Mouse (Mus musculus) neutrophil, adult 59 days (primary cell): ENCODE measurements around the gene Fam205a3. TPM values are rescaled to one million over a fixed set of nuclear protein-coding genes. Genes with fewer than 3 reads are reported as not detected.

Experiments
- total RNA-seq, 2 experiments: library from RNA; stranded (reverse); gene quantifications; 1 replicate in 1 of 2; 2 replicates in 1 of 2; pipeline ENCODE4 v1.2.4; 2023

Gene Fam205a3
- total RNA-seq: under 1 TPM; 0.09 to 0.16 TPM

GRCm38 (mm10) chr4:42318034-42318433 is at the start of gene Fam205a3:
Fam205a3 (plus strand) TSS chr4:42318334.

DNA sequence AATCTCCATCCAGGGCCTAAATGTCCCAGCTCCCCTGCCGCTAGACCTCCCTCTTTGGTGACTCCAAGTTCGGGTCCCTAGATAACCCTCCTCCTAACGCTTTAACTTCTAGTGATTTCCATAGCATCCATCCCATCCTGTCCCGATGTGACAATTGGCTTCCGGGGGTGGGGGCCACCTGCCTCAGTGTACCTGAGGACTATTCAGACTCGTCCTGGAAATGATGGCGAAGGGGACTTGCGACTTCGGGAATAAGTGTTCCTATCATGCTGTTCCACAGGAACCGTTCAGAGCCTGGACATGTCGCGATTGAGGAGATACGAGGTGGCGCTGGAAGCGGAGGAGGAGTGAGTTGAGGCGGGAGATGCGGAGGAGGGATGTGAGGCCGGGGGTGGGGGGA is 24.2 kb upstream of the Fam205a3 start, which contains the start of gene Gm21953:
Gm21953 (plus strand) TSS at position 301 of the 400 bp plus-strand sequence.

Other genes starting within 250 kb of the Fam205a3 start
- gene Gm3893, start 227.1 kb upstream of the Fam205a3 start, total RNA-seq: not detected
- gene Gm13304, start 203.5 kb upstream of the Fam205a3 start, total RNA-seq: not detected
- 1 to 10 TPM in 1 of 2 experiments, not detected in 1; 1.3 TPM for gene Gm13306, start 164.9 kb upstream of the Fam205a3 start, total RNA-seq
- gene Gm13305, start 149.7 kb upstream of the Fam205a3 start, total RNA-seq: not detected
- gene Gm10600, start 77.7 kb upstream of the Fam205a3 start, total RNA-seq: not detected
- gene Ccl21b, start 62.6 kb upstream of the Fam205a3 start, total RNA-seq: not detected
- gene Gm21953, start 24.1 kb upstream of the Fam205a3 start, total RNA-seq: not detected
- gene Gm21586, start 121.0 kb downstream of the Fam205a3 start, total RNA-seq: not detected
- gene Gm2163, start 148.4 kb downstream of the Fam205a3 start, total RNA-seq: under 1 TPM in 1 of 2 experiments, not detected in 1; 0.16 TPM
- under 1 TPM; 0.09 to 0.16 TPM for gene Fam205a2, start 209.8 kb downstream of the Fam205a3 start, total RNA-seq